Mouse (Mus musculus): Measurements from ENCODE around the gene C1ql4.

DNA sequence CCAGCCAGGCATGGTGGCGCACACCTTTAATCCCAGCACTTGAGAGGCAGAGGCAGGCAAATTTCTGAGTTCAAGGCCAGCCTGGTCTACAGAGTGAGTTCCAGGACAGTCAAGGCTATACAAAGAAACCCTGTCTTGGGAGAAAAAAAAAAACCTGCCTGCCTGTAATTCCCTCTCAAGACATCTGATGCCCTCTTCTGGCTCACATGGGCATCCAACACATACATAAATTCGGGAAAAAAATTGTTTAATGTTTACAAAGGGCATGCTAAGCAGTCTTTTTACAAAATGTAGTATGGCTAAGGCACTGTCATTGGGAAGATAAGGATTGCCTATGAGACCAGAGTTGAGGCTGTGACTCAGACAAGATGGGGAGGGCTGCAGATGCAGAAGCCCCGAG lies 7.8 kb downstream of the C1ql4 start:
- TF ChIP-seq CTCF (IDR thresholded peaks at IDR 0.05; ENCODE audit: borderline replicate concordance, control insufficient read depth, extremely low read depth, insufficient read depth, low read length, poor library complexity) = no peak
- TF ChIP-seq POLR2A (IDR thresholded peaks at IDR 0.05; ENCODE audit: control insufficient read depth, extremely low read depth, insufficient read depth, low read length, poor library complexity) = no peak

All from thymus, adult 2 months (tissue).